Mouse (Mus musculus) embryo, embryonic 9.5 days (tissue): ENCODE results near the gene Zfp967.
"Not testable (repeated sequence)": the region's sequence is repeated elsewhere in the genome, so short reads cannot be mapped to it uniquely, and the experiment has no call there.

Experiments used
- DNase-seq: peaks from one replicate; pipeline ENCODE4 v3.0.0-alpha.2; 2017; ENCODE audit errors: extremely low spot score

Gene Zfp967

GRCm38 (mm10) chr2:176520756-176521155, at the start of gene Zfp967:
Gene Zfp967 (plus strand): TSS chr2:176521056.
- not testable (repeated sequence) for DNase-seq

- not testable (repeated sequence) for DNase-seq
Measured at GRCm38 (mm10) chr2:176486683-176487082, 34.2 kb upstream of the Zfp967 start, which contains the start of gene Gm14434. Gene Gm14434 (minus strand): TSS chr2:176486783.
